Comparison of ENCODE assay signal across 9 mouse cellular contexts in the genomic region with DNA sequence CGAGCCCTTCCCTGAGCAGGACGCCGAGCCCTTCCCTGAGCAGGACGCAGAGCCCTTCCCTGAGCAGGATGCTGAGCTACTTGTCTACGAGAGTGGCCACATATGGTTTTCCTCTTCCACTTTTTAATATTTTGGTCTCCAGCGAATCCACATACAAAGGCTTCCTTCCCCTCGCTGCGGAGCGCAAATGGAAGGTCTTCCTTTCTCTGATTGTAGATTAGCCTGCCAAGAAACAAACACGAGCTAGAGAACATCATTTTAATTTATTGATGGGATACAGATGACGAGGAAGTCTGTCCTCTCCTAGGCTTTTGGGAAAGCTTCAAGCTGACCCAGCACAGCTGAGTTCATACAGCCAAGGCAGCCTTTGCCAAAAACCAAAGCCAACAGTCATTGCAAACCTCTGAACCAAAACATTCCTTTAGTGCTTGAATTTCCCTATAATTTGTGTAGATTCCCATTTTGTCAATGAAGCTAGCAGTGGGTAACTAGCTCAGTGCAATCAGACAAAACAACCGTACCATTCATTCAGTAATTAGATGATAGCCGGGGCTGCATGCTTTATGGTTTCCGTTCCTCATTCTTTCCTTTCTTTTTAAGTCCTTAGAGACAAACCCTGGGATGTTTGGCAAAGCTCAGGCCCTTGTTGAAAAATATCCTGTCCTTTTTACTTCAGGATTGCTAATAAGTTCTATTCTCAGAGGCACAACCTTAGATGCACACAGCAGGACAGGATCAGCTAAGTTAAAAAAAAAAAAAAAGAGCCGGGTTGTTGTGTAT.
DNase-seq lines count a peak whose midpoint lies in the region; ATAC-seq lines count a peak whose summit lies in the region.
"Had no signal": no experiment of that assay in that cellular context is flagged by ENCODE, and none has a peak within 500 bp of the region (broad histone marks: within the 10 kb centered on the region; RNA-seq: fewer than 3 reads in every experiment).

No protein-coding gene starts in this region.

- no peak for ATAC-seq in heart, embryonic 11.5 days (replicated peaks; ENCODE audit: insufficient number of reproducible peaks, low FRiP score, low TSS enrichment)
- peak; percentile 94 for ATAC-seq in embryonic facial prominence, embryonic 15.5 days (ENCODE audit: insufficient number of reproducible peaks, low FRiP score, low TSS enrichment, low read depth)
- ATAC-seq in lung, embryonic 16.5 days (ENCODE audit: low read depth): peak; percentile 93
- ATAC-seq in monocyte, adult 5-6 weeks (replicated peaks; ENCODE audit: insufficient number of reproducible peaks, low FRiP score, low TSS enrichment, poor library complexity, severe bottlenecking): no peak

- H3K4me1 ChIP-seq in heart, embryonic 11.5 days (ENCODE audit: control insufficient read depth, insufficient read depth, low read length): no peaks in the 10 kb centered on the region
- H3K4me1 ChIP-seq in embryonic facial prominence, embryonic 15.5 days: peaks cover 10% of the 10 kb centered on the region; the same call in 1 of the 2 replicates
- H3K4me1 ChIP-seq in lung, embryonic 16.5 days (replicated peaks; ENCODE audit: control insufficient read depth, insufficient read depth, low read length): 0 out of 2 replicates have a peak, but pooled peaks cover 3% of the 10 kb centered on the region

- H3K27me3 ChIP-seq in heart, embryonic 11.5 days (ENCODE audit: control insufficient read depth, insufficient read depth, low read length): no peaks in the 10 kb centered on the region
- H3K27me3 ChIP-seq in embryonic facial prominence, embryonic 15.5 days: no peaks in the 10 kb centered on the region
- H3K27me3 ChIP-seq in lung, embryonic 16.5 days (ENCODE audit: control insufficient read depth, insufficient read depth, low read depth, low read length): no peaks in the 10 kb centered on the region

- intact Hi-C loops in heart, postnatal 25 days (cut with DNase I): no loop called here

- WGBS in heart, embryonic 11.5 days (ENCODE audit: insufficient replicate concordance): 79% methylated on average over 15 of the region's 15 CpGs
- 30% methylated on average over 15 of the region's 15 CpGs for WGBS in embryonic facial prominence, embryonic 15.5 days
- 42% methylated on average over 15 of the region's 15 CpGs for WGBS in lung, embryonic 16.5 days

- H3K9ac ChIP-seq in heart, embryonic 11.5 days (ENCODE audit: low read depth, low read length): no peak overlapping the region
- H3K9ac ChIP-seq in embryonic facial prominence, embryonic 15.5 days: no peak overlapping the region
- no peak overlapping the region for H3K9ac ChIP-seq in lung, embryonic 16.5 days (ENCODE audit: low read length)

- H3K27ac ChIP-seq in heart, embryonic 11.5 days (ENCODE audit: low read depth, low read length): no peak overlapping the region
- peak overlapping the region; percentile 85 for H3K27ac ChIP-seq in embryonic facial prominence, embryonic 15.5 days (replicated peaks)
- peak overlapping the region; percentile 48 for H3K27ac ChIP-seq in lung, embryonic 16.5 days (ENCODE audit: low read length)

- DNase-seq in heart, adult 18-20 months: peak; percentile 65 to 70
- peak; percentile 17 for DNase-seq in heart, postnatal 25 days (ENCODE audit: low spot score)
- DNase-seq in layer of hippocampus, postnatal 25 days (ENCODE audit: extremely low spot score in 1 of 2, low spot score in 1 of 2): no peak
- DNase-seq in layer of hippocampus, adult 8-10 months (ENCODE audit: low spot score in 2 of 2): no peak

- 0 out of 2 replicates have a peak, but pooled peaks cover 3% of the 10 kb centered on the region for H3K9me3 ChIP-seq in heart, embryonic 11.5 days (replicated peaks; ENCODE audit: control insufficient read depth, low read length)
- H3K9me3 ChIP-seq in embryonic facial prominence, embryonic 15.5 days (replicated peaks): no peaks in the 10 kb centered on the region
- no peaks in the 10 kb centered on the region for H3K9me3 ChIP-seq in lung, embryonic 16.5 days (ENCODE audit: control insufficient read depth, low read length)

- H3K36me3 ChIP-seq in heart, embryonic 11.5 days (ENCODE audit: control insufficient read depth, insufficient read depth, low read length): no peaks in the 10 kb centered on the region
- H3K36me3 ChIP-seq in embryonic facial prominence, embryonic 15.5 days: no peaks in the 10 kb centered on the region
- no peaks in the 10 kb centered on the region for H3K36me3 ChIP-seq in lung, embryonic 16.5 days (ENCODE audit: control insufficient read depth, insufficient read depth, low read length)

- H3K4me3 ChIP-seq in heart, embryonic 11.5 days (ENCODE audit: low read depth, low read length): no peak overlapping the region
- no peak overlapping the region for H3K4me3 ChIP-seq in embryonic facial prominence, embryonic 15.5 days (replicated peaks)
- no peak overlapping the region for H3K4me3 ChIP-seq in lung, embryonic 16.5 days (ENCODE audit: low read length)
- H3K4me3 ChIP-seq: myocyte had no signal

- no peak overlapping the region for H3K4me2 ChIP-seq in heart, embryonic 11.5 days
- H3K4me2 ChIP-seq in embryonic facial prominence, embryonic 15.5 days (replicated peaks): peak overlapping the region; percentile 36; the same call in 1 of the 2 replicates
- H3K4me2 ChIP-seq in lung, embryonic 16.5 days (ENCODE audit: low read depth, low read length): peak overlapping the region; percentile 27

Comparison
In these comparisons a context has a peak if more than half of its experiments do, and no peak if none do; other contexts are left out.
1. DNase-seq: peak in heart, adult 18-20 months (2 of 2) and heart, postnatal 25 days (single experiment); none in layer of hippocampus, postnatal 25 days (0 of 2) and layer of hippocampus, adult 8-10 months (0 of 2).
2. ATAC-seq: peak in embryonic facial prominence, embryonic 15.5 days (single experiment) and lung, embryonic 16.5 days (single experiment); none in heart, embryonic 11.5 days (single experiment) and monocyte, adult 5-6 weeks (single experiment).